Mouse (Mus musculus) neural tube, embryonic 10.5 days (tissue): Measurements from ENCODE around the gene Bckdha.
A peak's percentile ranks its signal among the peaks of the same experiment; 100 is the strongest.

ENCODE experiments used
- DNase-seq: peaks from one replicate; pipeline ENCODE4 v3.0.0-alpha.2; 2017; ENCODE audit warnings: low spot score; ENCODE audit errors: extremely low spot score

The Bckdha gene

GRCm38 (mm10) chr7:25658657-25659472 is at the start of gene Bckdha, which contains the start of gene Exosc5:
Gene Bckdha, minus strand, starts transcription at chr7:25658981.
Gene Exosc5, plus strand, starts transcription at chr7:25659164.
- DNase-seq: peak; percentile 97

DNA sequence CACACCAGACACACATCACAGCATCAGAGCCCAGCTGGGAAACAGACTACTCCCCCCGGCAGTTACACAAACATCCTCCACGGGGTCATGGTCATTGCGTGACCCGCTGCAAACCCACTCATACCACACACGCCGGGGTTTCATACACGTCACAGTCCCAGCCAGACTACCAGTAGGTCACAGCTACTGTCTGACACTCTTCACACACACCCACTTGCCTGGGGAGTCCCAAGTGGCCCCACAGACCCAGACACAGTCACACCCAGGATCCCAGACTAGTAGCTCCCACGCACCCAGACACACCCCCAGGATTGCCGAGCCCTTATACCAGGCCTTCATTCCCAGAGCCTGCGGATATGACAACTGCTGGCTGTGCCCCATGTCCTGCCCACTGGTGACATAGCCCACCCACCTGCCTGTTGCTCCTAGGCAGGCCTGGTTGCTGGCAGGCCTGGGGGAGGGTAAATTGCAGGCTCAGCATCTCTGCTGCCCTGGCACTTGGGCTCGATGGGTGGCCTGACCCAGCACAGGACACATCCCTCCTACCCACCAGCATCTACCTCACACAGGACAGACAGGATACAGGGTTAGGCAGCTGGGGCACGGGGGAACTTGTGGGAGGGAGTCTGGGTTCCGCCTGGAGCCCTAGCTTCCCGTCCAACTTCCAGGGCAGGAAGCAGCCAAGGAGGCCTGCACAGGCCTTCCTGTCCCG is 49.0 kb upstream of the Bckdha start:
- DNase-seq: no peak

GRCm38 (mm10) chr7:25706578-25707170 is 47.9 kb upstream of the Bckdha start:
- no peak for DNase-seq

GRCm38 (mm10) chr7:25705801-25706251 is 47.0 kb upstream of the Bckdha start:
- DNase-seq: no peak

GRCm38 (mm10) chr7:25704716-25705364 is 46.1 kb upstream of the Bckdha start:
- no peak for DNase-seq

- no peak for DNase-seq
Observed at GRCm38 (mm10) chr7:25703793-25704494, 45.2 kb upstream of the Bckdha start.

DNA sequence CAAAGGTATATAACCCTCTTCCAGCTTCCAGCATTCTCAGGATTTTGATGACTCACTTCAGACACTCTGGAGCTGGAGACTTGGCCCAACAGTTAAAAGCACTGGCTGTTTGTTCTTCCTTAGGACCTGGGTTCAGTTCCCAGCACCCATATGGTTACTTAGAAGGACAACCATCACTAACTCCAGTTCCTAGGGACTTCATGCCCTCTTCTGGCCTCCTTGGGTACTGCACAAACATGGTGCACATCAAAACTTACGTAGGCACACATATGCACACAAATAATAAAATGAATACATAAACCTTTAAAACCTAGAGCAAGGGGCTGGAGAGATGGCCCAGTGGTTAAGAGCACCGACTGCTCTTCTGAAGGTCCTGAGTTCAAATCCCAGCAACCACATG is 43.6 kb upstream of the Bckdha start:
- DNase-seq: no peak

DNA sequence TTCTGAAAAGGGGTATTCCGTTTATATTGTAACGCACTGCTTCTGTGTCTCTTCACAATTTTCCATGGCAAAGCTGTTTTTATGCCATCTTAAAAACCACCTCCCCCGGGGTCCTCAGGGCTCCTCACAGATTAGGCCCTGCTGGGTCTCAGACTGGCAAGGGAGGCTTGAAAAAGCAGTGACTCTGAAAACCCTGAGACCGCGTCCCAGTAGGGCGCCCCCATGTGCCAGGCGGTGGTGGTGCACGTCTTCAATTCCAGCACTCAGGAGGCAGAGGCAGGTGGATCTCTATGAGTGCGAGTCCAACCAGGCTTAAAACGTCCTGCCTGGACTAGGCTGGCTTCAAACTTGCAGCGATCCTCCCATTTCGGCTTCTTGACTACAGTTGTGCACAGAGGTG is 42.0 kb upstream of the Bckdha start:
- no peak for DNase-seq

- DNase-seq: no peak
Observed at GRCm38 (mm10) chr7:25699851-25700250, 41.1 kb upstream of the Bckdha start.

GRCm38 (mm10) chr7:25694104-25694503 is 35.3 kb upstream of the Bckdha start:
- DNase-seq: no peak

DNA sequence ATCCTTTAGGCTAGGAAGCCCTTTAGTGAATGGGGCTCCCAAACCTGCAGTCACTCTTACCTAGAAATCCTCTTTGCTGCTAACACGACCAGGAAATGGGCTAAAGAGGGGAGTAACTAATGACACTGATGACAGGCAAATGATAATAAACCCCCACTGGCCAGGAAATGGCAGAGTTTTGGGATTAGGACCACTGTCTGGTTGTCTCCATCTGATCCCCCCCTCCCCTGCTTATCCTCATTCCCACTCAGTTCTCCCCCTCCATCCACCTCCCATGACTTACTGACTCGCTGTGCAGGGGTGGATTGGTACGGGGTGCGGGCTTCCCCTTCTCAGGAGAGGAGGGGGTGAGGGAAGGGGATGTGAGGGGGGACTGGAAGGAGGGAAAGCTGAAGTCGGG is 31.3 kb upstream of the Bckdha start:
- no peak for DNase-seq

- peak; percentile 24 for DNase-seq
Observed at GRCm38 (mm10) chr7:25689603-25690021, 30.8 kb upstream of the Bckdha start.

DNA sequence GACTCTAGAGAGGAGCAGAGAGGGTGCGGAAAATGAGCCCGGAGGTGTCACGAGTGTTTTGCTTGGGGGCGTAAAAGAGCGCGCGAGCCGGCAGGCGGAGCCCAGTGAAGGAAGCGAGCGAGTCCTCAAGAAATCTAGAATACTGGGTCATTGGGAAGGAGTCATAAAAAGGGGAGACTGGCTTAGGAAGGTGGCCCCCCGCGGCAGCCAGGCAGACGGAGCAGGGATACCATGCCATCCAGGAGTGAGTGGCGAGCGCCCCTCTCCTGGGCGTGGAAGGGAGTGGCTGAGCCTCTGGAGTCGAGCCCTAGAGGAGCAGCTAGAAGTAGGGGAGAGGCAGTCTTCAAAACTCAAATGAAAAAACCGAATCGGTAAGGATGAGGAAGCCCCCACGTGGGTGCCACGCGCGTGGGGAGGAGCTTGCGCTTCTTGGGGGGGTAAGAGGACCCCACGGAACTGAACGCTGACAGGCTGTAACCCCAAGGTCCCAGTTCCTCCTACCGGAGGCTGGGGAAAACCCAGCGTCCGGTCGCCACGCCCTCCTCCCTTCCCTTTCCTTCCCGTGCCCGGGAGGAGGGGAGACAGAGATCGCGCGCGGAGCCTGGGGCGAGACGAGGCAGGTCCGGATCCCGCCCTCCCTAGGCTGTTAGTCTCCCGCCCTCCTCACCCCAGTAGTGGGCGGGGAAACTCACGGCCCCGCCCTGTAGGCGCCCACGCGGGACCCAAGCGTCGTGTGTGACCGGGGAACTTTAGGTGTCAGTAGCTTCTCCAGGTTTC is 30.2 kb upstream of the Bckdha start:
- peak; percentile 48 for DNase-seq

DNA sequence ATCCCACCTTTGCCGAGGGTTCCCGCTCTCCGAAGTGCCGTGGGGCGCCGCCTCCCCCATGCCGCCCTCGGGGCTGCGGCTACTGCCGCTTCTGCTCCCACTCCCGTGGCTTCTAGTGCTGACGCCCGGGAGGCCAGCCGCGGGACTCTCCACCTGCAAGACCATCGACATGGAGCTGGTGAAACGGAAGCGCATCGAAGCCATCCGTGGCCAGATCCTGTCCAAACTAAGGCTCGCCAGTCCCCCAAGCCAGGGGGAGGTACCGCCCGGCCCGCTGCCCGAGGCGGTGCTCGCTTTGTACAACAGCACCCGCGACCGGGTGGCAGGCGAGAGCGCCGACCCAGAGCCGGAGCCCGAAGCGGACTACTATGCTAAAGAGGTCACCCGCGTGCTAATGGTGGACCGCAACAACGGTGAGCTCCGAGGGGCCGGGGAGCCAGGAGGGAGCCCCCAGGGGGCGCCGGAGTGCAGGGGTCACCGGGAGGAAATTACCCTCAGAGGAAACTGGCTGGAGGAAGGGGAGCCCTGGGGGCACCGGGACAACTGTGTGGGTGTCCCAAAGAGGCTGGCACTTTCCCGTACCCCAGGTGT is 29.1 kb upstream of the Bckdha start:
- DNase-seq: peak; percentile 57

GRCm38 (mm10) chr7:25686680-25687531 is 28.1 kb upstream of the Bckdha start, which contains the start of gene Tgfb1:
Gene Tgfb1, plus strand, starts transcription at chr7:25687002.
- peak; percentile 81 for DNase-seq

DNA sequence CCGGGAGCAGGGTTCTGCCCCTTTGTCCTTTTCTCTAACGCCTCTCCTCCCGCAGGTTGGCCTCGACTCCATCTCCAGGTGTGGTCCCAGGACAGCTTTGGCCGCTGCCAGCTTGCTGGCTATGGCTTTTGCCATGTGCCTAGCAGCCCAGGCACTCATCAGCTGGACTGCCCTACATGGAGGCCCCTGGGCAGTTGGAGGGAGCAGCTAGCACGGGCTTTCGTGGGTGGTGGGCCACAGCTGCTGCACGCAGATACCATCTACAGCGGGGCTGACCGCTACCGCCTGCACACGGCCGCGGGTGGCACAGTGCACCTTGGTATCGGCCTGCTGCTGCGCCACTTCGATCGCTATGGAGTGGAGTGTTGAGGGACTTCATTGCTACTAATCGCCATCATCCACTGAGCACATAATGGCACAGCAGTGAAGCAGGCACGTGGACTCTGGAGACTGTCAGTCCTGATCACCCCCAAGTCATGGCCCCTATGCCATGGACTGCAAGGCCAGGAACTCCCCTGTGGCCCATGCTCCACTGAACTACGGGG is 27.2 kb upstream of the Bckdha start:
- DNase-seq: no peak

- DNase-seq: no peak
Observed at GRCm38 (mm10) chr7:25684659-25685058, 25.9 kb upstream of the Bckdha start.

GRCm38 (mm10) chr7:25683474-25684180 is 24.8 kb upstream of the Bckdha start:
- no peak for DNase-seq
